ENCODE assay signal across 8 mouse cellular contexts in genomic region chr8:95633262-95634062, GRCm38 (mm10). TPM values are rescaled to one million over a fixed set of nuclear protein-coding genes. Genes with fewer than 3 reads are reported as not detected.
DNase-seq lines count a peak whose midpoint lies in the region; ATAC-seq lines count a peak whose summit lies in the region.

Gene Gins3 (plus strand): TSS chr8:95633453.

- WGBS in hindbrain, embryonic 12.5 days, result 1% methylated on average over 52 of the region's 52 CpGs

- H3K9me3 ChIP-seq in hindbrain, embryonic 12.5 days (replicated peaks), result no peaks in the 10 kb centered on the region

- no peaks in the 10 kb centered on the region for H3K36me3 ChIP-seq in hindbrain, embryonic 12.5 days

- peaks cover 9% of the 10 kb centered on the region; the same call in 1 of the 2 replicates for H3K27me3 ChIP-seq in hindbrain, embryonic 12.5 days

- H3K4me3 ChIP-seq in hindbrain, embryonic 12.5 days, result peak within 1 kb of the TSS; percentile 65

- peak within 1 kb of the TSS; percentile 67 for H3K4me2 ChIP-seq in hindbrain, embryonic 12.5 days (replicated peaks)

- DNase-seq in MN1 (ENCODE audit: low spot score), result peak; percentile 97
- DNase-seq in cerebellum, adult 9-10 months, result peak; percentile 93
- DNase-seq in frontal cortex, adult 2 months (ENCODE audit: extremely low spot score in 1 of 2, low spot score in 1 of 2), result peak; percentile 81 to 95
- DNase-seq in layer of hippocampus, postnatal 14 days (ENCODE audit: low spot score in 2 of 2), result peak; percentile 87 to 93
- peak; percentile 91 for DNase-seq in lung, postnatal 14 days
- DNase-seq in retina, adult 2 months (ENCODE audit: low read depth, low spot score), result peak; percentile 79
- DNase-seq in thymus, postnatal 36 days, result peak; percentile 92 to 93

- H3K9ac ChIP-seq in hindbrain, embryonic 12.5 days, result peak within 1 kb of the TSS; percentile 56

- ATAC-seq in hindbrain, embryonic 12.5 days (ENCODE audit: low FRiP score), result peak; percentile 94

- no peak within 1 kb of the TSS for H3K27ac ChIP-seq in hindbrain, embryonic 12.5 days

- H3K4me1 ChIP-seq in hindbrain, embryonic 12.5 days, result 0 out of 2 replicates have a peak, but pooled peaks cover 6% of the 10 kb centered on the region

RNA-seq across cellular contexts. Expression of gene Gins3, which starts in this region (rescaled TPM):
- polyA plus RNA-seq in frontal cortex, adult 2 months (2012; rRNA removed), result 2.6 and 2.7 TPM in 2 replicates
- 16.6 and 17.9 TPM in 2 replicates for polyA plus RNA-seq in hindbrain, embryonic 12.5 days (2016; fragmentation: Nextera tagmentation; extraction: Ambion mirVana)
- total RNA-seq in layer of hippocampus, postnatal 14 days (2021), result 1 to 10 TPM; 2.7 TPM
